Mouse (Mus musculus) adrenal gland (tissue): ENCODE results near the gene Ttc39a.

ENCODE experiments used
- intact Hi-C: fragments of 180-260 bp; cut with DNase I; formaldehyde crosslinking; loops from one replicate; pipeline ENCODE4 v1.15.1; 2025

The Ttc39a gene

GRCm38 (mm10) chr4:109445956-109446355 is 39.5 kb downstream of the Ttc39a start:
- intact Hi-C loops, result no loop called here

GRCm38 (mm10) chr4:109448531-109448930 is 42.1 kb downstream of the Ttc39a start:
- intact Hi-C loops, result no loop called here

GRCm38 (mm10) chr4:109456821-109457220 is 50.4 kb downstream of the Ttc39a start:
- intact Hi-C loops, result no loop called here

GRCm38 (mm10) chr4:109460421-109461179 is 54.2 kb downstream of the Ttc39a start:
- intact Hi-C loops, result no loop called here

GRCm38 (mm10) chr4:109463892-109464291 is 57.5 kb downstream of the Ttc39a start:
- intact Hi-C loops, result no loop called here

GRCm38 (mm10) chr4:109467687-109468086 is 61.3 kb downstream of the Ttc39a start:
- intact Hi-C loops, result no loop called here

GRCm38 (mm10) chr4:109471606-109472005 is 65.2 kb downstream of the Ttc39a start:
- intact Hi-C loops, result no loop called here

- intact Hi-C loops, result no loop called here
Observed at GRCm38 (mm10) chr4:109472566-109472965, 66.1 kb downstream of the Ttc39a start.

- intact Hi-C loops, result loop anchor here (5.0 kb wide), 1 partner anchor 38 kb away; no protein-coding TSS in a partner anchor
Observed at GRCm38 (mm10) chr4:109475078-109475477, 68.7 kb downstream of the Ttc39a start.

- intact Hi-C loops, result loop anchor here (5.0 kb wide), 1 partner anchor 39 kb away; no protein-coding TSS in a partner anchor
Observed at GRCm38 (mm10) chr4:109475577-109476553, 69.4 kb downstream of the Ttc39a start.

- intact Hi-C loops, result loop anchor here (5.0 kb wide), 1 partner anchor 39 kb away; no protein-coding TSS in a partner anchor
Observed at GRCm38 (mm10) chr4:109476554-109477014, 70.2 kb downstream of the Ttc39a start.

- intact Hi-C loops, result loop anchor here (5.0 kb wide), 1 partner anchor 40 kb away; no protein-coding TSS in a partner anchor
Observed at GRCm38 (mm10) chr4:109477454-109477853, 71.0 kb downstream of the Ttc39a start.

GRCm38 (mm10) chr4:109481424-109481823 is 75.0 kb downstream of the Ttc39a start:
- intact Hi-C loops, result no loop called here

GRCm38 (mm10) chr4:109482701-109483100 is 76.3 kb downstream of the Ttc39a start:
- intact Hi-C loops, result no loop called here

GRCm38 (mm10) chr4:109484621-109485020 is 78.2 kb downstream of the Ttc39a start, which contains the start of gene Rnf11:
Gene Rnf11, minus strand, starts transcription at chr4:109484728.
- intact Hi-C loops, result no loop called here

GRCm38 (mm10) chr4:109488812-109489211 is 82.4 kb downstream of the Ttc39a start:
- intact Hi-C loops, result no loop called here

- intact Hi-C loops, result no loop called here
Observed at GRCm38 (mm10) chr4:109493581-109493980, 87.2 kb downstream of the Ttc39a start.
